Mouse (Mus musculus): ENCODE measurements around the gene Epn3. TPM values are rescaled to one million over a fixed set of nuclear protein-coding genes. Genes with fewer than 3 reads are reported as not detected.

Gene Epn3
- total and polyA plus RNA-seq, 2 experiments from 2014 or later: 1.4 to 2.0 TPM

DNA sequence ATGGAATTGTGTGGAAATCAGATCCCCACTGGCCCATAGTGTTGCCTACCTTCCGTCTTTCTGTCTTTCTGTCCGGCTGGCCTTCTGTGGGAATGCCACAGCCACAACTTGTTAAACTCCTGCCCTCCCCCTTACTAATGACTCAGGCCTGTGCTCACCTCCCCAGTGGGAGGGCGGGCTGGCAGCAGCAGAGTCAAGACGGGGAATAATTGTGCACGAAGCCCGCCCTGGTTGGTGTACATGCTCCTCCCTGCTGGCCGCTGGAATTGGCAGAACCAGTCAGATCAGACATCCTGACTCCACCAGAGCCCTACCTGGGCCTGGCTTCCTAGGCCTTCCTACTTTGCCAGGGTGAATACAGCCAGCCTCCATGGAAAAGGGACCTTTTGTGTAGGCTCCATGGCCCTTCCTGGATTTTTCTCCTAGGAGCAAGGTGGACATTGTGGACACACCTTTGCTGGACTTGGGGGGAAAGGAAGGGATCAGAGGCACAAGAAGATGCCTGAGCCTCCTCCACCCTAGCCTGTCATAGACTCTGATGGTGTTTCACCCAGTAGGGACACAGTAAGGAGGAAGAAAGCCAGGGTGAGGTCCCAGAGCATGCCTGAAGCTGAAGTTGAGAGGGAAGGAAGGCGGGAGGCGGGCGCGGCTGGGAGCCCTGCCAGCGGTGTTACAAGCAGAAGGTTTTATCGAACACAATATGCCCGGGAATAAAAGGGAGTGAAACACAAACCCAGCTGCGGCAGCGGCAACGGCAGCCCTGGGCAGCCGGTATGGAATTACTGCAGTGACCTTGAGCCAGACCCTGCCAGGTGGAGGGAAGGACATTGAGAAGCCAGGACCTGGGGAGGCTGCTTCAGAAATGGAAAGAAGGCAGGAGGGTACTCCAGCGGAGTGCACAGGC, 1.4 kb downstream of the Epn3 start:
- H3K27ac ChIP-seq (ENCODE audit: low read depth, low read length): no peak overlapping the region
- ATAC-seq (peak; percentile 50), DNase-seq (peak; percentile 56)
- 14% methylated on average over 19 of the region's 19 CpGs for whole genome bisulfite sequencing
- peaks cover 3% of the 10 kb centered on the region; the same call in 1 of the 2 replicates for H3K27me3 ChIP-seq (ENCODE audit: insufficient read depth, low read length)
- H3K36me3 ChIP-seq (ENCODE audit: insufficient read depth): no peaks in the 10 kb centered on the region
- H3K4me2 ChIP-seq (ENCODE audit: low read depth): peak overlapping the region; percentile 49
- peaks cover 10% of the 10 kb centered on the region for H3K4me1 ChIP-seq (ENCODE audit: insufficient read depth)
- no peak for TF ChIP-seq CTCF (IDR thresholded peaks at IDR 0.05; ENCODE audit: low read depth)
- H3K4me3 ChIP-seq (ENCODE audit: low read depth, low read length): no peak overlapping the region
- no peaks in the 10 kb centered on the region for H3K9me3 ChIP-seq (ENCODE audit: low read length)
- no peak overlapping the region for H3K9ac ChIP-seq

DNA sequence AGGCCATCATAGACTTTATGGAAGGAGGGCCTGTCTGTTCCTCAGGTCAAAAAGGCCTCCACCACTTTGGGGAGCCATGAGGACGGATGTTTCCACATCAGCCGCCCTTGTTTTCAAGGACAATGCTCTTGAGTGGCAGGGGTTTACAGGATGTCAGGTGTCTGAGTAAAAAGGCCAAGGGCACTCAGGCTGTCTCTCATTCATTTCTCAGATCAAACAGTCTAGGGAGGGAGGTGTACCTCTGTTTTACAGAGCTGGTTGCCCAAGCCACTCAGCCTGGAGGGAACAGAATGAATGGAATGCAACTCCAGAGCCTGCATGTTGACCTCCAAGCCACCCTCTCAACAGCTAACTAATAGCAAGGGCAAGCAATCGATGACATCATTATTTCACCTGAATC, 4.4 kb downstream of the Epn3 start:
- H3K36me3 ChIP-seq (ENCODE audit: insufficient read depth): no peaks in the 10 kb centered on the region
- H3K9me3 ChIP-seq (ENCODE audit: low read length): no peaks in the 10 kb centered on the region
- H3K27ac ChIP-seq (ENCODE audit: low read depth, low read length): no peak overlapping the region
- H3K27me3 ChIP-seq (ENCODE audit: insufficient read depth, low read length): peaks cover 3% of the 10 kb centered on the region; the same call in 1 of the 2 replicates
- DNase-seq: no peak
- 78% methylated on average over 3 of the region's 3 CpGs for WGBS
- H3K4me3 ChIP-seq (ENCODE audit: low read depth, low read length): no peak overlapping the region
- H3K4me2 ChIP-seq (ENCODE audit: low read depth): no peak overlapping the region
- no peak overlapping the region for H3K9ac ChIP-seq
- no peak for ATAC-seq
- TF ChIP-seq CTCF (IDR thresholded peaks at IDR 0.05; ENCODE audit: low read depth): no peak
- H3K4me1 ChIP-seq (ENCODE audit: insufficient read depth): peaks cover 10% of the 10 kb centered on the region

GRCm38 (mm10) chr11:94491749-94492099, 8.1 kb downstream of the Epn3 start:
- DNase-seq (no peak), ATAC-seq (no peak)
- peak overlapping the region; percentile 54 for H3K4me3 ChIP-seq (ENCODE audit: low read depth, low read length)
- TF ChIP-seq CTCF (IDR thresholded peaks at IDR 0.05; ENCODE audit: low read depth): no peak
- no peaks in the 10 kb centered on the region for H3K36me3 ChIP-seq (ENCODE audit: insufficient read depth)
- H3K4me2 ChIP-seq (ENCODE audit: low read depth): peak overlapping the region; percentile 74
- 66% methylated on average over 7 of the region's 7 CpGs for WGBS
- H3K4me1 ChIP-seq (ENCODE audit: insufficient read depth): no peaks in the 10 kb centered on the region; the same call in 1 of the 2 replicates
- H3K27me3 ChIP-seq (ENCODE audit: insufficient read depth, low read length): no peaks in the 10 kb centered on the region
- H3K9me3 ChIP-seq (ENCODE audit: low read length): no peaks in the 10 kb centered on the region
- no peak overlapping the region for H3K27ac ChIP-seq (ENCODE audit: low read depth, low read length)
- H3K9ac ChIP-seq: peak overlapping the region; percentile 71

- Histone ChIP-seq H3K4me1 (ENCODE audit: insufficient read depth) (no peaks in the 10 kb centered on the region; the same call in 1 of the 2 replicates), H3K27ac (ENCODE audit: low read depth, low read length) (0 out of 2 replicates have a peak overlapping the region, but pooled peaks have one; percentile 9), H3K27me3 (ENCODE audit: insufficient read depth, low read length) (no peaks in the 10 kb centered on the region), H3K36me3 (ENCODE audit: insufficient read depth) (no peaks in the 10 kb centered on the region), H3K4me3 (ENCODE audit: low read depth, low read length) (peak overlapping the region; percentile 54), H3K9ac (peak overlapping the region; percentile 71), H3K4me2 (ENCODE audit: low read depth) (peak overlapping the region; percentile 74), H3K9me3 (ENCODE audit: low read length) (no peaks in the 10 kb centered on the region)
- no peak; the same call in 1 of the 2 replicates for TF ChIP-seq CTCF (IDR thresholded peaks at IDR 0.05; ENCODE audit: low read depth)
- DNase-seq: peak; percentile 79
- 4% methylated on average over 54 of the region's 55 CpGs for WGBS
- peak; percentile 81 for ATAC-seq
Observed at GRCm38 (mm10) chr11:94491035-94491748, 8.6 kb downstream of the Epn3 start.

DNA sequence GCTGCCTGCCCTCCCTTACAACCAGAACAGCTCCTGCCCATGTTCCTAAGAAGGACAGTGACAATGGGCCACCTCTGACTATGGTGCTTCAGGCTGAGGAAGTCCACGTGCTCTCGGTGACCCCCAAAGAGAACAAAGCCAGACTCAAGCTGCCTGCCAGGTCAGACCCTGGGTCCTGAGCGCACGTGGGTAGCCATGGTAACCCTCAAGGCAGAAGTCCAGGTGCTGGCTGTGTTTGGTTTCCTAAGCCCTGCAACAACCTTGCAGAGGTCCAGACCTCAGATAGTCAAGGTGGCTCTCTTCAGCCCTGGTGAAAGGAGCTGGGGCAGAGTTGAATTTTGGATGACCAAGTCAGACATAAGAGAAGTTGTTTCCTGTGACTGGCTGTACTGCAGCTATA, 10.0 kb downstream of the Epn3 start:
- no peak overlapping the region for H3K4me2 ChIP-seq (ENCODE audit: low read depth)
- no peaks in the 10 kb centered on the region for H3K27me3 ChIP-seq (ENCODE audit: insufficient read depth, low read length)
- H3K9me3 ChIP-seq (ENCODE audit: low read length): no peaks in the 10 kb centered on the region
- H3K4me1 ChIP-seq (ENCODE audit: insufficient read depth): no peaks in the 10 kb centered on the region; the same call in 1 of the 2 replicates
- H3K4me3 ChIP-seq (ENCODE audit: low read depth, low read length): no peak overlapping the region
- no peaks in the 10 kb centered on the region for H3K36me3 ChIP-seq (ENCODE audit: insufficient read depth)
- WGBS: 37% methylated on average over 4 of the region's 4 CpGs
- H3K27ac ChIP-seq (ENCODE audit: low read depth, low read length): no peak overlapping the region
- H3K9ac ChIP-seq: no peak overlapping the region
- ATAC-seq (no peak), DNase-seq (no peak)
- no peak for TF ChIP-seq CTCF (IDR thresholded peaks at IDR 0.05; ENCODE audit: low read depth)

DNA sequence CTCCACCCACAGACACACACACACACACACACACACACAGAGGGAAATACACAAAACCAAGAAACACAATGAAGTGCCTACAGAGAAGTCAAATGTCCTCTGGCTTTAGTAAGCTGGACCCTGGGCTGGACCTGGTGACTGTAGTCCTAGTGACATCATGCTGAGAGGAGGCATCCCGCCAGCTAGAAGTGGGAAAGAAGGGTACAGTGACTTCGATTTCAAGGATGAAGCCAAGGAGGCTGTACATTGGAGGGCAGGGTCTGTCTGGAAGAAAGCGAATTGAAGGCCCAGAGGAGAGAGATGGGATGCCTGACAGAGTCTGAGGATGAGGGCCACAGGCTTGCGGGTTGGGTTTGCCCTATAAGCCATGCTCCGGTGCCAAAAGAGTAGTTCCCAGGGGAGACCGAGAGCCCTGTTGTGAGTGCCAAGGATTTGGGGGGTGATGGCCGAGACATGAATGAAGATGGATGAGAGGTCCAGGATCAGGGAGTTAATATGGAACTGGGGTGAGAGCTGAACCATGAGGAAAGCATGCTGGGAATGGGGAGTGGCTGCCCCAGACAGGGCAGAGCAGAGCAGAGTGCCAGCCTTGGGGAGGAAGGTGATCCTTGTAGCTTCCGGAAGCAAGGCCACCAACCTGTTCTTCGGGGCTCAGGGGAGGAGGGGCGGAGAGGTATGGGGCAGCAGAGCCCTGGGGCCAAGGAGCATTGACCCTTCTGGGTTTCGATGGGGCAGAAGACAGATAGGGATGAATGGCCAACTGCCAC, 10.8 kb downstream of the Epn3 start:
- Histone ChIP-seq H3K4me2 (ENCODE audit: low read depth) (no peak overlapping the region), H3K27me3 (ENCODE audit: insufficient read depth, low read length) (no peaks in the 10 kb centered on the region), H3K4me1 (ENCODE audit: insufficient read depth) (no peaks in the 10 kb centered on the region; the same call in 1 of the 2 replicates), H3K27ac (ENCODE audit: low read depth, low read length) (no peak overlapping the region), H3K4me3 (ENCODE audit: low read depth, low read length) (no peak overlapping the region), H3K36me3 (ENCODE audit: insufficient read depth) (no peaks in the 10 kb centered on the region), H3K9me3 (ENCODE audit: low read length) (no peaks in the 10 kb centered on the region), H3K9ac (no peak overlapping the region)
- DNase-seq (no peak), ATAC-seq (no peak)
- 93% methylated on average over 11 of the region's 11 CpGs for WGBS
- no peak for TF ChIP-seq CTCF (IDR thresholded peaks at IDR 0.05; ENCODE audit: low read depth)
